Mouse (Mus musculus): ENCODE results near the gene Cntnap1.

The Cntnap1 gene

GRCm38 (mm10) chr11:101200986-101201385 lies 30.7 kb downstream of the Cntnap1 start:
- in situ Hi-C loops (cut with MboI, MseI) = no loop called here

DNA sequence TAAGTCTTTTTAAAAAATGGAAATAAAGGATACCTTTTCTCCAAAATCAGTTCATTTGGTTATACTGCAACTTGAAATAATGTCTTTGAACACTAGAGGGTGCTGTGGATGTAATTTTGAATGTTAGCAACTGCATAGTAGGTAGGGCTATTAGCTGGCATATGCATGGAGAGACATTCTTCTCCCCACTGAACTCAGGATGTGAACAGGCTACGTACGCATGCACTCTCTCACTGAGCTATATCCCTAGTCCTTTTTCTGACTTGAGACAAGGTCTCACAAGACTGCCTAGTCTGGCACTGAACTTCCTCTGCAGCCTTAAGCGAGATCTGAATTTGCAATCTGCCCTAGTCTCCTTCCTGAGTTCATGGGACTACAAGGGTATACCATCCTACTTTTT lies 41.6 kb downstream of the Cntnap1 start:
- in situ Hi-C loops (cut with MboI, MseI) = loop anchor here (5.0 kb wide), 1 partner anchor 35 kb away; the partner anchor contains the start of gene Ramp2

DNA sequence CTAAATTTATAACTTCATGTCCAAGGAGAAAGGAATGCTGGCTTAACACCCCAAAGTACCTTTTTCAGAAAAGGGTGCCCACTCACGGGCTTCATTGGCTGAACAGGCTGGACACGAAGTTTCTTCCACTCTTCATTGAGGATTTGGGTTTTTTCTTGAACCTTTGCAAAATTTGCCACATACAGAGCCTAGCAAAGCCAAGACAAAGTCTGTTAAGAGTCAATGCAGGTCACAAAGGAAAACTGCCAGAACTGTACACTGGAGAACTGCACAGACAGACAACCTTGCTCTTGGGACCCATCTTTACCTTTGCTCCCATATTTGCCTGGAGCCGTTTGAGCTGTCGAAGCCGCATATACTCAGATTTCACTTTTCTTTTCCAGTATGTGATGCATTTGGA lies 46.6 kb downstream of the Cntnap1 start:
- in situ Hi-C loops (cut with MboI, MseI) = no loop called here

GRCm38 (mm10) chr11:101218436-101219055 lies 48.2 kb downstream of the Cntnap1 start:
- in situ Hi-C loops (cut with MboI, MseI) = no loop called here

DNA sequence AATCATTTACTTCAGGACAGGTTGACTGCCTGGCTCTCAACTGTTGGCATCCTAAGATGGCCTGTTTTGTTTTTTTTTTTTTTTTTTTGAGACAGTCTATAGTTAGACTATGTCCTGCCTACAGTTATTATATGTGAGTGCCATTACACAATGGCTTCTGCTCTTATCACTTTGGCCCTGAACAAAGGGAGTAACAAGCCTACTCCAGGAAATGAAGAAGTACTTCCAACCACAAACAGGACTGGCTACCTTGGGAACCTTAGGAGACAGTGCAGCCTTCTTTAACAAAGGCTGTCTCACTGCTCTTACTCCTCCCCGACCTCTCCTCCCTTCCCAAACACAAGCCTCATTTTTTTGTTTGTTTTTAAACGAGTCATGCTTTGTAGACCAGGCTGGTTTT lies 50.5 kb downstream of the Cntnap1 start:
- in situ Hi-C loops (cut with MboI, MseI) = no loop called here

DNA sequence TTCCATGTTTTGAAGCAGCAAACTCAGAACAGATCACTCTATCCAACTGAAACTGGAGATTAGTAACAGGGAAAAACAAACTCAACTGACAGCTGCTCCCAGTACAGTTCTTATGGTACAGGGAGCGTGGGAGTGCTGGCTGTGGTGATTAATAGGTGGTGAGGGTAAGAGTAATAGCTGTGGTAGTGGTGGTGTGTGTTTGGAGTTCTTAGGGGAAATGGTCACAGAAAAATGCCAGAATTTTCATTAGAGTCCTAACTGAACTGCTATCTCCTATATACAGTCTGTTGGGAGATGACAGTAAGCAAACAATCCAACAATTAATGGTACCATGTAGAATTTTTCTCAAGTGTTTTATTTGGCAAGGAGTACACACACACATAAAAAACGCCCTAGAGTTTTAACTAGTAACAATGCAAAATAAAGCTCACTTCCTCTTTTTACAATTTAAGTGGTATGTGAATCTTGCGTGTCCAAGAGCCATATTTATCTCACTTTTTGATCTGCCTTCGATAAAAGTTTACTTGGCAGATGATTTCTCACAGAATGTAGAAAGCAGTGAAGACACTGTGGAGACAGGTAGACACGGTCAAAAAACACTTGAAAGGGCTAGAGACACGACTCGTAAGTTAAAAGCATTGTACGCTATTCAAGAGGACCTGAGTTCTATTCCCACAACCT lies 51.1 kb downstream of the Cntnap1 start:
- in situ Hi-C loops (cut with MboI, MseI) = no loop called here

DNA sequence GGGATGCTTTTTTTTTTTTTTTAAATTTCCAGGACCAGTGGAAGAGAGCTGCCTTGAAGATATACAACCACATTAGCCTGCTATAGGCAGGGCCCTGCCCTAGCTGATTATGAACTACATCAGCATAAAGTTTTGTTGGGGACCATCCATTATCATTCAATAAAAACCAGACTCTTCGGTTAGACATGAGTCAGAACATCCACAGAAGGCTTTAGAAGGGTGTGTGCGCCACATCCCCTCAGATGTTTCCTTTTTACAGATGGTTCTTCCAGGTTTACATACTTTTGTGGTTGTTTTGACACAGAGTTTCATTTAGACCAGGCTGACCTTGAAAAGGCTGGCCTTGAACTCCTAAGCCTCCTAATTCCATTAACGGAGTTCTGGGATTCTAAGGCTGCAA lies 54.0 kb downstream of the Cntnap1 start:
- in situ Hi-C loops (cut with MboI, MseI) = no loop called here

DNA sequence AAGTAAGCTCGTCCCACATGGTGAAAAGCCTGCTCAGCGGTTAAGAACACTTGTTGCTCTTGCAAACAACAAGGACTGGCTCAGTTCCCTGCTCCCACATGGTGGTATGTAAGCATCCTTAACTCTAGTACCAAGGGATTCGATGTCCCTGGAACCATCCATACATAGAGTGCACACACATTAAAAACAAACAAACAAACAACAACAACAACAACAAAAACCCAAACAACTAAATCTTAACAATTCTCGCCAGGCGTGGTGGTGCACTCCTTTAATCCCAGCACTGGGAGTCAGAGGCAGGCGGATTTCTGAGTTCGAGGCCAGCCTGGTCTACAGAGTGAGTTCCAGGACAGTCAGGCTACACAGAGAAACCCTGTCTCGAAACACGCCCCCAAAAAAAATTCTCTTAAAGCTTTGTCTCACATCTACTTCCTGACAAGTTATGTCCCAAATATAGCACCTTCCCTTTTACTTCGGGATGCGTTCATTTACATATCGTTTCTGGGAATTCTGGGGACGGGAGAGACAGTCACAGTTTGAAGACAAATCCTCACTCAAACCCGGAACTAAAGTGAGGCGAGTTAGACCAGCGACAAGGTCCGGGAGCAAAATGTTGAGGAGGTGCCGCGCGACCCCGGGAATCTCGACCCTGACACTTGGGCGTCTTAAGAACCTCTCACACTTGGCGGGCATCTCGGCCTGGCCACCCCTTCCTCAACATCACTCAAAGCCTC lies 55.2 kb downstream of the Cntnap1 start:
- in situ Hi-C loops (cut with MboI, MseI) = no loop called here

DNA sequence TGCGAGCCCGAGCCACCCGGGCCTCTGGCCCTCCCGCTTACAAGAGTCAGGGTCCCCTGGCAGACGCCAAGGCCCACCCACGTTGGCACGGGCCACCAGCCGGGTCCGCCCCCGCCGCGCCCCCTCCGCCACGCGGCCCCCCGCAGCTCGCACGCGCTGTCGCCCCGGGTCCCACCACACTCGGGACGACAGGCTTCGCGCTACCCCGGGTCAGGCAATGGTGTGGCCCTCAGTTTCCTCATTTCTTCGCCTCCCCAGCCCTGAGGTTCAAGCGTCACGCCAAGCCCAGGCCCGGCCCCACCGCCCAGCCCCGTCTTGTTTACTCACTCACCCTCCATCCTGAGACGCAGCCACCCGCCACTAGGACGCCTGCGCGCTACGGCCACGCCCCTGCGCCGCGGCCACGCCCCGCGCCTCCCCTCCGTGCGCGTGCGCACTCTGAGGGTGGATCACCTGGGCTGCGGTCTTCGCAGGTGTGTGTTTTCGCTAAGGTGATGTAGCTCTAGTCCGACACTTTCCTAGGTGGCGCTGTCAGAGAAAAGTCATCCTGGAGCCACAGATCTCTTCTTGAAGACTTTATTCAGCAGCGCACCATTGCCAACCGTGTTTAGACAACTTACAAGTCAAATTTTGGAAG lies 55.9 kb downstream of the Cntnap1 start, which contains the start of gene Ezh1:
Gene Ezh1 (minus strand): TSS at position 399 of the 637 bp plus-strand sequence.
- in situ Hi-C loops (cut with MboI, MseI) = no loop called here

GRCm38 (mm10) chr11:101229361-101229900 lies 59.1 kb downstream of the Cntnap1 start:
- in situ Hi-C loops (cut with MboI, MseI) = no loop called here

GRCm38 (mm10) chr11:101230061-101230511 lies 59.8 kb downstream of the Cntnap1 start:
- in situ Hi-C loops (cut with MboI, MseI) = no loop called here

GRCm38 (mm10) chr11:101230526-101230925 lies 60.2 kb downstream of the Cntnap1 start:
- in situ Hi-C loops (cut with MboI, MseI) = no loop called here

DNA sequence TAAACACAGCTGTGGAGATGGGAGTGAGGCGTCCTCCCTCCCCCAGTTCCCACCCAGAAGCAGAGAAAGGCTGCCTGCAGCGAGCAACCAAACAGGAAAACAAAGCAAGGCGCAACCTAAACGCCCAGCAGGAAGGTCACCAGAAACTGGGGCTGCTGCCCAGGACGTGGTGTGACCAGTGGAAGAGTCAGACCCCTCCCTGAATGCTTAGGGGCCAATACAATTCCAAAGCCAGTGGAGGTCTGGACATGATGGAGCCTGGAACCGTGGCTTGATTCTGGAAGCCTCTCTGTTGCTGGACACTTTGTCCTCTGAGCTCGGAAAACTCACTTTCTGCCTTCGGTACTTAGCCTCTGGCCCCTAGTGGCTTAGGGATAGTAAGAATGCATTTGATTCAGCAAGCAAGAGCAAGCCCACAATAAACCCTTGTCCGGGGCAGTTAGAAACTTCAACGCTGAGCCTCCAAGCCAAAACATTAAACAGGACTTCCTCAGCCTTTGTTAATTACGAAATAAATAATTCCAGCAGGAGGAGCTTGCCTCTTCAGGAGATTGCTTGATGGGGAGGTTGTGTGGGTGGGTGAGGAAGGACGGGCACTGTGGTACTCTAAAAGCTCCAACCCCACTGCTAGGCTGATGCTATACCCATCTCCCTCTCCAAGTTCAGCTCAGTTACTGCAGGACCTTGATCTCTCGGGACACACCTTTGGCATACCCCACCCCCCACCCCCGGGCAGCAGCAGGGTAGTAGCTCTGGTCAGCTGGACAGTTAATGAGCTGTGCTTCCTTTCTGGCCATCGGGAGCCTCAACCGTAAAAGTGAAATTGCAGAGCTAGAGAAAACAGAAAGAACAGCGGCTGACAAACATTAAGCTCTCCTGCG lies 60.9 kb downstream of the Cntnap1 start:
- in situ Hi-C loops (cut with MboI, MseI) = no loop called here

DNA sequence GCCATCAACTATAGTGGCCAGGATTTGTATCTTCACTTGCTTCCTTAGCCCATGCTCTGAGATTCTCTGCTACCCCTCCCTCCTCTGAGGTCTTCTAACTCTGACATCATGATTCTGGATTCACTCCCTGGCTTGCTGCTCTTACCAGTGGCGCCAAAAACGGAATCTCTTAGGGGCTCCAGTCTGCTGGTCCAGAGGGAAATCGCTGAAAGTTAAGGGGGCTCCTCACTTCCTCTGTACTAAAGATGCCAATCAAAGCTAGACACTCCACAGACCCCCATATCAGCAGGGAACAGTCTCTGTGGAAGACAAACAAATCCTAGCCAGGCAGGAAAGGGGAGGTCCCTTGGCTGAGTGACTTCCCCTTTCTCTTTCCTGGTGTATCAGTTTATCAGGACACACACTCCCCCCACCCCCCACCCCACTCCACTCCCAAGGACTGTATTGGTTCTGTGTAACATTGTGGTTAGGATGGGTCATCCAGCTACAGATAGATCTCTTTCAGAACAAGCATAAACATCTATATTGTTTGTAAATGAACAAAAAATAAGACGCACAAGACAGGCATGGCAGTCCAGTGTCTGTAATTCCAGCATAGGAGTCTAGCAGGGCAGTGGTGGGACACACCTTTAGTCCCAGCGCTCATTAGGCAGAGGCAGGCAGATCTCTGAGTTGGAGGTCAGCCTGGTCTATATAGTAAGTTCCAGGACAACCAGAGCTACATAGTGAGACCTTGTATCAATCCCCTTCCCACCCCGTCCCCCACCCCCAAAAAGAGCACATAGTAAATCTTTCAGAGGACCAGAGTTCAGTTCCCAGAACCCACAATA lies 61.9 kb downstream of the Cntnap1 start:
- in situ Hi-C loops (cut with MboI, MseI) = no loop called here

DNA sequence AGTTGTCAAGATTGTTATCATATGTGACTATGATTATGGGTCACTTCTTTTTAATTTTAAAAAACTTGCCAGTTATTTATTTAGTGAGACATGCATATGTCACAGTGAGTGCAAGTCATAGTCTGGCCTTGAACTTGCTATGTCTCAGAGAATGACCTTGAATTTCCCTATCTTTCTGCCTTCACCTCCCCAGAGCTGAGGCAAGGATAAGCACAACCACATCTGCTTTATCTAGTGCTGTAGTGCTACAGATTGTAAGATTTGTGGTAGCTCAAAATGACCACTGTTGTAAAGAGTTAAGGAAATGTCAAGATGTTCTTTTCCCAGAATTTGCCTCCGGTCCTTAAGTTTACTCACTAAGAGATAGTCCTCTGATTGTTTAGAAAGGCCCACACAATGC lies 62.9 kb downstream of the Cntnap1 start:
- in situ Hi-C loops (cut with MboI, MseI) = no loop called here

GRCm38 (mm10) chr11:101234124-101234523 lies 63.8 kb downstream of the Cntnap1 start:
- in situ Hi-C loops (cut with MboI, MseI) = no loop called here

DNA sequence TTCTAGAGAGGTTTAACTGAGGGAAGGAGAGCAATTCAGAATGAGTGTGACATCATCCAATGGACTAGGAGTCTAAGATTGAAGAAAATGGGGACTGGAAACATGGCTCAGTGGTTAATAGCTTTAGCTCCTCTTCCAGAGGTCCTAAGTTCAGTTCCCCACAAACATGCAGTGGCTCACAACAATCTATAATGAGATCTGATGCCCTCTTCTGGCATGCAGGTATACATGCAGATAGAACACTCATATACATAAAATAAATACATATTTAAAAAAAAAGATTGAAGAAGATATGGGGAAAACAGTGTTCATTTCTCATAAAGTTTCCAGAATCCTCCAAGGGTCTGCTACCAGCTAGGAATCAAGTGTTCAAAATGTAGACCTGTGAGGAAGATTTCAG lies 65.1 kb downstream of the Cntnap1 start:
- in situ Hi-C loops (cut with MboI, MseI) = no loop called here

- in situ Hi-C loops (cut with MboI, MseI) = no loop called here
These were observed 66.5 kb downstream of the Cntnap1 start for GRCm38 (mm10) chr11:101236782-101237181.

DNA sequence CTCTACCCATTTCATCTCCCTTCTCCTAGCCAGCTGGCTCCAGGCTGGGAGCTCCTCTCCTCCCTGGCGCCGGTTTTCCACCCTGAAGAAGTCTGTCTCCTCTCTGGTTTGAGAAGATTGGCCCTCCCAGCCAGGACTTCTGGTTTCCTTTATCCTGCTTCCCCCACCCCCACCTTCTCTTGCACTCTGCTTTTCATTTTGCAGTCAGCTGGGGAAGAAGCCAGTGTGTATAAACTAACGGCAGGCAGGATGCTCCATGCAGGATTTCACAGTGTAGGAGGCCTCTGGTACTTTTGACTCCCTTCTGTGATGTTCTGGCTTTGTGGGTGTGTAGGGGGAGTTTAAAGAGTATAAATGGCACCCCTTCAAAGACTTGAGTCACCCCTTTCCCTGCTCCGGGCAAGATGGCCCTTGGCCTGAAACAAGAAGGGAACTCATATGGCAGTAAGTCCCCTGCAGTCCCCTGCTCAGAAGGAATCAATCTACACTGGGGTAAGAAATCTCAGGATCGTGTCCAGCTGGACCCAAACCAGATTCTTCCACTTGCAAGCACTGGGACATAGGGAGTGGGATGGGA lies 67.8 kb downstream of the Cntnap1 start:
- in situ Hi-C loops (cut with MboI, MseI) = no loop called here
